Mouse (Mus musculus): ENCODE measurements at regions not wholly inside any gene's neighbourhood (a gene's known extent, or its start where the extent isn't known, plus 50 kb on each side); places are given as distances from the start of the nearest gene placed in this dataset.
A peak's percentile ranks its signal among the peaks of the same experiment; 100 is the strongest.

- no peak overlapping the region for H3K27ac ChIP-seq (ENCODE audit: insufficient read depth, low read length)
- WGBS: 67% methylated on average over 3 of the region's 3 CpGs
- H3K36me3 ChIP-seq (ENCODE audit: control insufficient read depth, insufficient read depth, low read length): no peaks in the 10 kb centered on the region
- no peak overlapping the region for H3K4me3 ChIP-seq (ENCODE audit: extremely low read depth, insufficient read depth, insufficient read length)
- H3K4me1 ChIP-seq (ENCODE audit: control insufficient read depth, insufficient read depth, insufficient read length): no peaks in the 10 kb centered on the region
- no peaks in the 10 kb centered on the region for H3K27me3 ChIP-seq (ENCODE audit: control insufficient read depth, insufficient read depth, low read length)
- TF ChIP-seq POLR2A (IDR thresholded peaks at IDR 0.05; ENCODE audit: low read depth, low read length) (no peak), CTCF (IDR thresholded peaks at IDR 0.05; ENCODE audit: extremely low read depth, insufficient read depth, insufficient read length, insufficient replicate concordance) (no peak)
- DNase-seq (ENCODE audit: low read depth in 1 of 2, low spot score in 2 of 2): no peak
Observed at GRCm38 (mm10) chr16:5487259-5487658, 231.5 kb upstream of the Eef2kmt start.

GRCm38 (mm10) chr16:5483337-5483736 lies 227.6 kb upstream of the Eef2kmt start:
- H3K27me3 ChIP-seq (ENCODE audit: control insufficient read depth, insufficient read depth, low read length): no peaks in the 10 kb centered on the region
- TF ChIP-seq POLR2A (IDR thresholded peaks at IDR 0.05; ENCODE audit: low read depth, low read length) (no peak), CTCF (IDR thresholded peaks at IDR 0.05; ENCODE audit: extremely low read depth, insufficient read depth, insufficient read length, insufficient replicate concordance) (no peak)
- 25% methylated on average over 6 of the region's 6 CpGs for WGBS
- no peaks in the 10 kb centered on the region for H3K4me1 ChIP-seq (ENCODE audit: control insufficient read depth, insufficient read depth, insufficient read length)
- DNase-seq (ENCODE audit: low read depth in 1 of 2, low spot score in 2 of 2): no peak
- H3K4me3 ChIP-seq (ENCODE audit: extremely low read depth, insufficient read depth, insufficient read length): no peak overlapping the region
- H3K27ac ChIP-seq (ENCODE audit: insufficient read depth, low read length): no peak overlapping the region
- no peaks in the 10 kb centered on the region for H3K36me3 ChIP-seq (ENCODE audit: control insufficient read depth, insufficient read depth, low read length)

GRCm38 (mm10) chr16:5480148-5480547 lies 224.4 kb upstream of the Eef2kmt start:
- no peaks in the 10 kb centered on the region for H3K27me3 ChIP-seq (ENCODE audit: control insufficient read depth, insufficient read depth, low read length)
- 72% methylated on average over 1 of the region's 1 CpGs for WGBS

GRCm38 (mm10) chr16:5478970-5479369 lies 223.2 kb upstream of the Eef2kmt start:
- Histone ChIP-seq H3K4me1 (ENCODE audit: control insufficient read depth, insufficient read depth, insufficient read length) (no peaks in the 10 kb centered on the region), H3K36me3 (ENCODE audit: control insufficient read depth, insufficient read depth, low read length) (no peaks in the 10 kb centered on the region), H3K4me3 (ENCODE audit: extremely low read depth, insufficient read depth, insufficient read length) (no peak overlapping the region), H3K27ac (ENCODE audit: insufficient read depth, low read length) (no peak overlapping the region), H3K27me3 (ENCODE audit: control insufficient read depth, insufficient read depth, low read length) (no peaks in the 10 kb centered on the region)
- no peak for DNase-seq (ENCODE audit: low read depth in 1 of 2, low spot score in 2 of 2)
- no peak for TF ChIP-seq POLR2A (IDR thresholded peaks at IDR 0.05; ENCODE audit: low read depth, low read length)
- no peak for TF ChIP-seq CTCF (IDR thresholded peaks at IDR 0.05; ENCODE audit: extremely low read depth, insufficient read depth, insufficient read length, insufficient replicate concordance)

More at GRCm38 (mm10) chr16:5480148-5480547, 224.4 kb upstream of the Eef2kmt start:
- no peak overlapping the region for H3K27ac ChIP-seq (ENCODE audit: insufficient read depth, low read length)
- no peaks in the 10 kb centered on the region for H3K36me3 ChIP-seq (ENCODE audit: control insufficient read depth, insufficient read depth, low read length)
- TF ChIP-seq CTCF (IDR thresholded peaks at IDR 0.05; ENCODE audit: extremely low read depth, insufficient read depth, insufficient read length, insufficient replicate concordance): no peak
- no peak for TF ChIP-seq POLR2A (IDR thresholded peaks at IDR 0.05; ENCODE audit: low read depth, low read length)
- H3K4me1 ChIP-seq (ENCODE audit: control insufficient read depth, insufficient read depth, insufficient read length): no peaks in the 10 kb centered on the region
- no peak overlapping the region for H3K4me3 ChIP-seq (ENCODE audit: extremely low read depth, insufficient read depth, insufficient read length)
- no peak for DNase-seq (ENCODE audit: low read depth in 1 of 2, low spot score in 2 of 2)

GRCm38 (mm10) chr16:5471321-5471720 lies 215.5 kb upstream of the Eef2kmt start:
- H3K27me3 ChIP-seq (ENCODE audit: control insufficient read depth, insufficient read depth, low read length): no peaks in the 10 kb centered on the region
- peak; percentile 16; the same call in 1 of the 2 replicates for TF ChIP-seq CTCF (IDR thresholded peaks at IDR 0.05; ENCODE audit: extremely low read depth, insufficient read depth, insufficient read length, insufficient replicate concordance)
- no peak for TF ChIP-seq POLR2A (IDR thresholded peaks at IDR 0.05; ENCODE audit: low read depth, low read length)
- no peak overlapping the region for H3K4me3 ChIP-seq (ENCODE audit: extremely low read depth, insufficient read depth, insufficient read length)
- no peak for DNase-seq (ENCODE audit: low read depth in 1 of 2, low spot score in 2 of 2)
- no peak overlapping the region for H3K27ac ChIP-seq (ENCODE audit: insufficient read depth, low read length)
- peaks cover 4% of the 10 kb centered on the region; the same call in 1 of the 2 replicates for H3K4me1 ChIP-seq (ENCODE audit: control insufficient read depth, insufficient read depth, insufficient read length)
- H3K36me3 ChIP-seq (ENCODE audit: control insufficient read depth, insufficient read depth, low read length): no peaks in the 10 kb centered on the region
- 26% methylated on average over 5 of the region's 5 CpGs for WGBS

- H3K4me1 ChIP-seq (ENCODE audit: control insufficient read depth, insufficient read depth, insufficient read length): peaks cover 4% of the 10 kb centered on the region; the same call in 1 of the 2 replicates
- H3K27ac ChIP-seq (ENCODE audit: insufficient read depth, low read length): no peak overlapping the region
- 8% methylated on average over 3 of the region's 3 CpGs for WGBS
- TF ChIP-seq CTCF (IDR thresholded peaks at IDR 0.05; ENCODE audit: extremely low read depth, insufficient read depth, insufficient read length, insufficient replicate concordance) (peak; percentile 64; the same call in 1 of the 2 replicates), POLR2A (IDR thresholded peaks at IDR 0.05; ENCODE audit: low read depth, low read length) (no peak)
- H3K27me3 ChIP-seq (ENCODE audit: control insufficient read depth, insufficient read depth, low read length): no peaks in the 10 kb centered on the region
- H3K36me3 ChIP-seq (ENCODE audit: control insufficient read depth, insufficient read depth, low read length): no peaks in the 10 kb centered on the region
- no peak overlapping the region for H3K4me3 ChIP-seq (ENCODE audit: extremely low read depth, insufficient read depth, insufficient read length)
- DNase-seq (ENCODE audit: low read depth in 1 of 2, low spot score in 2 of 2): no peak
Observed at GRCm38 (mm10) chr16:5467587-5467986, 211.8 kb upstream of the Eef2kmt start.

- 73% methylated on average over 2 of the region's 2 CpGs for WGBS
- no peak for TF ChIP-seq POLR2A (IDR thresholded peaks at IDR 0.05; ENCODE audit: low read depth, low read length)
- TF ChIP-seq CTCF (IDR thresholded peaks at IDR 0.05; ENCODE audit: extremely low read depth, insufficient read depth, insufficient read length, insufficient replicate concordance): no peak
- no peaks in the 10 kb centered on the region for H3K36me3 ChIP-seq (ENCODE audit: control insufficient read depth, insufficient read depth, low read length)
- H3K27ac ChIP-seq (ENCODE audit: insufficient read depth, low read length): no peak overlapping the region
- no peaks in the 10 kb centered on the region for H3K27me3 ChIP-seq (ENCODE audit: control insufficient read depth, insufficient read depth, low read length)
- H3K4me1 ChIP-seq (ENCODE audit: control insufficient read depth, insufficient read depth, insufficient read length): peaks cover 4% of the 10 kb centered on the region; the same call in 1 of the 2 replicates
- no peak overlapping the region for H3K4me3 ChIP-seq (ENCODE audit: extremely low read depth, insufficient read depth, insufficient read length)
- DNase-seq (ENCODE audit: low read depth in 1 of 2, low spot score in 2 of 2): no peak
Observed at GRCm38 (mm10) chr16:5466760-5467159, 211.0 kb upstream of the Eef2kmt start.

Data from spleen, adult 2 months (tissue).